Mouse (Mus musculus): Measurements from ENCODE around the gene Pakap.

- TF ChIP-seq POLR2A (IDR thresholded peaks at IDR 0.05; ENCODE audit: borderline replicate concordance, extremely low read depth, insufficient read depth, insufficient read length, poor library complexity, severe bottlenecking) (no peak), CTCF (IDR thresholded peaks at IDR 0.05; ENCODE audit: borderline replicate concordance, extremely low read depth, insufficient read depth, insufficient read length) (no peak)
Observed at GRCm38 (mm10) chr4:57528296-57528695, 39.7 kb upstream of the Pakap start.
